Mouse (Mus musculus) MEL (cell line): ENCODE data around the gene Tanc1.

Experiments
- CTCF ChIP-seq, 3 experiments: IDR thresholded peaks in 2 of 3; conservative IDR thresholded peaks in 1 of 3; 2 replicates each; pipeline ENCODE4 v1.5.1; 2011 to 2012; ENCODE audit warnings: low read length in 3 of 3, low read depth in 2 of 3, mild to moderate bottlenecking in 2 of 3, improper control_type of control experiment in 1 of 3, inconsistent platforms in 1 of 3, mixed read lengths in 1 of 3, moderate library complexity in 1 of 3; ENCODE audit not compliant: control insufficient read depth in 1 of 3, insufficient read depth in 1 of 3, poor library complexity in 1 of 3, severe bottlenecking in 1 of 3
- EP300 ChIP-seq, 2 experiments: IDR thresholded peaks; 2 replicates each; pipeline ENCODE4 v1.6.1; 2011; ENCODE audit warnings: improper control_type of control experiment in 2 of 2, low read length in 2 of 2, low read depth in 1 of 2, mild to moderate bottlenecking in 1 of 2
- POLR2A ChIP-seq, 2 experiments: IDR thresholded peaks; 2 replicates each; pipeline ENCODE4 v1.6.1; 2011 to 2012; ENCODE audit warnings: low read length in 2 of 2, mild to moderate bottlenecking in 2 of 2, control low read depth in 1 of 2, improper control_type of control experiment in 1 of 2, low read depth in 1 of 2, moderate library complexity in 1 of 2; ENCODE audit not compliant: control insufficient read depth in 1 of 2, insufficient read depth in 1 of 2, poor library complexity in 1 of 2
- POLR2AphosphoS2 ChIP-seq: IDR thresholded peaks from 2 replicates; pipeline ENCODE4 v1.6.1; 2011; ENCODE audit warnings: low read length, improper control_type of control experiment
- RCOR1 ChIP-seq: IDR thresholded peaks from 2 replicates; pipeline ENCODE4 v1.6.1; 2012; ENCODE audit warnings: low read depth, mild to moderate bottlenecking, inconsistent platforms, low read length, improper control_type of control experiment
- USF1 ChIP-seq: IDR thresholded peaks from 2 replicates; pipeline ENCODE4 v1.6.1; 2014; ENCODE audit warnings: low read depth, mild to moderate bottlenecking, inconsistent platforms, low read length, improper control_type of control experiment, moderate library complexity
- ZKSCAN1 ChIP-seq: IDR thresholded peaks from 2 replicates; pipeline ENCODE4 v1.6.1; 2012; ENCODE audit warnings: low read depth, mild to moderate bottlenecking, inconsistent platforms, low read length, improper control_type of control experiment, moderate library complexity
- ZMIZ1 ChIP-seq: IDR thresholded peaks from 2 replicates; pipeline ENCODE4 v1.6.1; 2012; ENCODE audit warnings: low read depth, mild to moderate bottlenecking, inconsistent platforms, low read length, improper control_type of control experiment, moderate library complexity

- no peak for TF ChIP-seq POLR2AphosphoS2
- TF ChIP-seq ZKSCAN1 = no peak
- no peak for TF ChIP-seq CTCF (IDR thresholded peaks at IDR 0.05 in 2 of 3, conservative IDR thresholded peaks at IDR 0.05 in 1 of 3; ENCODE audit: control insufficient read depth in 1 of 3, insufficient read depth in 1 of 3, low read depth in 2 of 3, low read length in 3 of 3, poor library complexity in 1 of 3, severe bottlenecking in 1 of 3)
- no peak for TF ChIP-seq ZMIZ1
- no peak for TF ChIP-seq EP300 (IDR thresholded peaks at IDR 0.05; ENCODE audit: low read depth in 1 of 2, low read length in 2 of 2)
- TF ChIP-seq POLR2A (IDR thresholded peaks at IDR 0.05; ENCODE audit: control insufficient read depth in 1 of 2, insufficient read depth in 1 of 2, low read depth in 1 of 2, low read length in 2 of 2, poor library complexity in 1 of 2) = no peak
- TF ChIP-seq USF1 = no peak
- TF ChIP-seq RCOR1 = no peak
Measured at GRCm38 (mm10) chr2:59672086-59672485, 60.2 kb downstream of the Tanc1 start.
